Mouse (Mus musculus): ENCODE results near the gene Cit.

GRCm38 (mm10) chr5:115977266-115977665 lies 132.2 kb downstream of the Cit start:
- TF ChIP-seq EP300 (optimal IDR thresholded peaks at IDR 0.05) (no peak), CTCF (IDR thresholded peaks at IDR 0.05; ENCODE audit: low read depth) (no peak)
